Comparison of ENCODE assay signal across 7 mouse cellular contexts in the genomic region with DNA sequence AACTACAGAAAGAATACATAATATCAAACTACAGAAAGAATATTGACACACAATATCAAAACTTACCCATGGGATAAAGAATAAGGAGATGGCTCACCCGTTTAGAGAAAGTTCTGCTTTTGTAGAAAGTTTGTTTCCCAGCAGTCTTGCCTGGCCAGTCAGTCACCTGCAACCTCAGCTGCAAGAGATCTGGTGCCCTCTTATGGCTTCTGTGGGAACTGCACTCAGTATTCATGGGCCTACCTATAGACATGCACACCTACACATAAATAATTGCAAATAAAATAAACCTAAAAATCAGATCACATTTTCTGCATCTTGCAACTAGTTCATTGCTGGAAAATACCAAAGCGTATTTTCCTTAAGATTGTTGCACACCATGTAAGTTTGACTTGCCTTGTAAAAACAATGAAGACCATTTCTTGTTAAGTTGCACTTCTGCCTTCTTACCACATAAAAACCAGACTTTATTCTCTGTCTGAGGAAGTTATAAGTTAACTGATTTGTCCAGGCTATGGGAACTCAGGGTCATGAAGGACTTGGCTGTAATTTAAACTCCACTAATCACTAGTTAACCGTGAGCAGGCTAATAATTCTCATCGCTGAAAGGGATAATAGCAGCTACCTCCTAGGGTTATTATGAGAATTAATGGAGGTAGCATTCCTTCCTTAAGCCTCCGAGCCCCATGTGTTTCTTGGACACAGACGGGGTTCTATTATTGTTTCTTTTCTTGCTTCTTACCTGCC.
DNase-seq lines count a peak whose midpoint lies in the region; TF ChIP-seq lines count a peak whose summit lies in the region.

No protein-coding gene starts in this region.

- H3K9ac ChIP-seq in ES-Bruce4 (ENCODE audit: low read depth, poor library complexity, severe bottlenecking), result no peak overlapping the region

- no peaks in the 10 kb centered on the region for H3K4me1 ChIP-seq in ES-Bruce4 (ENCODE audit: control insufficient read depth, insufficient read depth, low read length)

- no peaks in the 10 kb centered on the region for H3K36me3 ChIP-seq in ES-Bruce4 (ENCODE audit: control insufficient read depth, insufficient read depth, low read length, poor library complexity, severe bottlenecking)

- DNase-seq in layer of hippocampus, adult 11-12 months (ENCODE audit: low spot score), result peak; percentile 43
- no peak for DNase-seq in layer of hippocampus, postnatal 36 days
- peak; percentile 70 for DNase-seq in adrenal gland, postnatal 10 days
- peak; percentile 75 for DNase-seq in kidney, adult 11 months
- DNase-seq in lung, postnatal 25 days (ENCODE audit: low spot score), result peak; percentile 26
- no peak for DNase-seq in T-cell, adult 2 months (ENCODE audit: low spot score)

- no peak for TF ChIP-seq POLR2A in ES-Bruce4 (IDR thresholded peaks at IDR 0.05; ENCODE audit: insufficient read depth, low read length)

- no peak overlapping the region for H3K27ac ChIP-seq in ES-Bruce4 (ENCODE audit: insufficient read depth, low read length)

- peak; percentile 71 for TF ChIP-seq CTCF in ES-Bruce4 (IDR thresholded peaks at IDR 0.05; ENCODE audit: low read depth, low read length)

- H3K27me3 ChIP-seq in ES-Bruce4 (ENCODE audit: control insufficient read depth, insufficient read depth, low read length, poor library complexity, severe bottlenecking), result no peaks in the 10 kb centered on the region

- no peak for TF ChIP-seq EP300 in ES-Bruce4 (IDR thresholded peaks at IDR 0.05; ENCODE audit: insufficient read depth, low read depth, low read length)

- H3K9me3 ChIP-seq in ES-Bruce4 (replicated peaks; ENCODE audit: control insufficient read depth, insufficient read depth, low read length, poor library complexity, severe bottlenecking), result no peaks in the 10 kb centered on the region

- H3K4me3 ChIP-seq in ES-Bruce4 (ENCODE audit: low read depth, low read length), result no peak overlapping the region

Comparison
In these comparisons a context has a peak if more than half of its experiments do, and no peak if none do; other contexts are left out.
1. DNase-seq: peak in layer of hippocampus, adult 11-12 months (single experiment), adrenal gland, postnatal 10 days (single experiment), kidney, adult 11 months (single experiment) and lung, postnatal 25 days (single experiment); none in layer of hippocampus, postnatal 36 days (0 of 2) and T-cell, adult 2 months (single experiment).